Mouse (Mus musculus): Measurements from ENCODE around the gene Glud1.

Gene Glud1

GRCm38 (mm10) chr14:34310234-34310965 lies at the start of gene Glud1, which contains the start of gene Shld2:
Gene Glud1 (plus strand): TSS chr14:34310727.
Gene Shld2 (minus strand): TSS chr14:34310493.
- peak; percentile 69 for DNase-seq (ENCODE audit: low spot score)

DNA sequence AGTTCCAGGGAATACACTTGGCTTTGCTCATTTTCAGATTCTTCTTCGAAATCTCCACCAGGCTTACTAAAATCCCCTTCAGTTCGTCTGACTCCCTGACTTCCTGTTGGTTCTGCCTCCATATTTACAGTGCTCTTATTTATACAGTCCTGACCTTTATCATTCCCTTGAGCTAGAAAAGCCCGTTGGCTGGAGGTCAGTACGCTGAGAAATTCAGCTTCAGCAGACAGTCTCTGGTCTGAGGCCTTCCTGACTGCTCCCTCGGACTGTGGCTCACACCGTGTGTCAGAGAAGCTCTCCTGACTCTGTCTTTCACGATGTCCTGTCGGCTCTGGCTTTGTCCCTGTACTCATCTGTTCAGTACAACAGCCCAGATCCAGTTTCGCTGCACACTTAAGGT lies 42.5 kb upstream of the Glud1 start:
- no peak for DNase-seq (ENCODE audit: low spot score)

DNA sequence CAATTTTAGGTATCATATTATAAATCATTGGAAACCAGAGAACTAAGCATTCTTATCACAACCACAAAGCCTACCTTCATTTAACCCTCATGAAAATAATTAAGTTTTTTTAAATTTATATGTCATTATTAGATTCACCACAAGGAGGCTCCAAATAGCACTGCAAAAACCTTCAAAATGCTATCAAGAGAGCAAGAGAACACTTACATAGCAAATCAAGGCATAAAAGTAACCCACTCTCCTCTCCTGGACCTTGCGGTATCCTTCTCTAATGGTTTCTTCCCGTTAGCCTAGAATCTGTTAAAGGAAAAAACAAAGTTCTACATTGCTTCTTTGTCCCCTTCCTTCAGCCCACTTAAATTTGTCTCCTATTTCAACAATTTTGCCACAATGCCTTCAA lies 37.2 kb upstream of the Glud1 start:
- no peak for DNase-seq (ENCODE audit: low spot score)

- DNase-seq (ENCODE audit: low spot score) = no peak
Observed at GRCm38 (mm10) chr14:34274141-34274540, 36.4 kb upstream of the Glud1 start.

- no peak for DNase-seq (ENCODE audit: low spot score)
Observed at GRCm38 (mm10) chr14:34275225-34275624, 35.3 kb upstream of the Glud1 start.

- DNase-seq (ENCODE audit: low spot score) = no peak
Observed at GRCm38 (mm10) chr14:34279726-34280125, 30.8 kb upstream of the Glud1 start.

- DNase-seq (ENCODE audit: low spot score) = no peak
Observed at GRCm38 (mm10) chr14:34280798-34281197, 29.7 kb upstream of the Glud1 start.

- DNase-seq (ENCODE audit: low spot score) = no peak
Observed at GRCm38 (mm10) chr14:34281736-34282269, 28.7 kb upstream of the Glud1 start.

- no peak for DNase-seq (ENCODE audit: low spot score)
Observed at GRCm38 (mm10) chr14:34288396-34288795, 22.1 kb upstream of the Glud1 start.

DNA sequence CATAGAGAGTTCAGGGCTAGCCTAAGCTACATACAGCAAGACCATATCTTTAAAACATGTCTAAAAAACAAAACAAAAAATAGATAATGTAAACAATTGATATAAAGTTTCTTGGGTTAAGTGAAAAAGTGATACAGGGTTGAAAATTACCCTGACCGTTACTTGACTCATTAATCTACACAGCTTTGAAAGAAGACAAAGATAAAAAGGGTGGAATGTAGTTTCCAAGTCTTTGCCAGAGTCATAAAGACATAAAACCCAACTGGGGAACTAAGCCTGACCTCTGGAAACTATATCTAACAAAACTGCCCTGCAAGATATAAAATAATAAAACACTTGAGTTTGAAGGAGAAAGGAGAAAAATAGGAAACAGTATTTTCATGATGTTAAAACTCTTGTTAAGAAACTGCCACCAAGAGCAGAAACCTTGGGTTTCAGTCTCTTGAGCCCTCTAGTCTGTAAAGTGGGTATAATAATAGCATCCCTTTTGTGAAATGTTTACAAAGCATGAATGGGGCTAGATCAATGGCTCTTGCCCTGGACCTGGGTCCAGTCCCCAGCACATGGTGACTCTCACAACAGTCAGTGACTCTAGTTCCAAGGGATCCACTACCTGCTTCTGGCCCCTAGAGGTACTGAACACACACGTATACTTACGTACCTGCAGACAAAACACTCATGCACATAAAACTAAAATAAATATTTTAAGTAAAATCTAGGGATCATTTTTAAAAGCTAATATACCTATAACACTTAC lies 21.1 kb upstream of the Glud1 start:
- DNase-seq (ENCODE audit: low spot score) = no peak

- DNase-seq (ENCODE audit: low spot score) = no peak
Observed at GRCm38 (mm10) chr14:34290229-34290628, 20.3 kb upstream of the Glud1 start.

DNA sequence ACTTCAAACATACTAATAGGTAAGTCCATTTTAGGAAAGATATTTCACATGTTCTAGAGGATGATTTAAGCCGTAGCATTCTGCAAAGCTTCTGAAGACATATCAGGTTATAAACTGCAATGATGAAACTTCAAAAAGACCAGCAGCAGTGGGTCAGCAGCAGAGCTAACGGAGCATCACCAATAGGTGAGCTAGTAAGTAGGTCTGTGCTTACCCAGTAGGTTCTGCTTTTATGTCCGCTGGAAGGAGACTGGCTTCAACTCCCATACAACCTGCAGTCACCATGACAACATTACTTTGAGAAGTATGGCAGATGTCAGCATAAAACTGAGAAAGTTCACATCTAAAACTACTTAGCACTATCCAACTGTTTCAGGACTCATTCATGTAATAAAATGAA lies 16.9 kb upstream of the Glud1 start:
- DNase-seq (ENCODE audit: low spot score) = no peak

- DNase-seq (ENCODE audit: low spot score) = no peak
Observed at GRCm38 (mm10) chr14:34296350-34296749, 14.2 kb upstream of the Glud1 start.

- DNase-seq (ENCODE audit: low spot score) = no peak
Observed at GRCm38 (mm10) chr14:34297038-34297437, 13.5 kb upstream of the Glud1 start.

GRCm38 (mm10) chr14:34297634-34298033 lies 12.9 kb upstream of the Glud1 start:
- DNase-seq (ENCODE audit: low spot score) = no peak

- no peak for DNase-seq (ENCODE audit: low spot score)
Observed at GRCm38 (mm10) chr14:34298871-34299700, 11.4 kb upstream of the Glud1 start.

GRCm38 (mm10) chr14:34302681-34303242 lies 7.8 kb upstream of the Glud1 start:
- DNase-seq (ENCODE audit: low spot score) = no peak

- DNase-seq (ENCODE audit: low spot score) = no peak
Observed at GRCm38 (mm10) chr14:34303265-34303680, 7.3 kb upstream of the Glud1 start.

GRCm38 (mm10) chr14:34309266-34309665 lies 1.3 kb upstream of the Glud1 start:
- DNase-seq (ENCODE audit: low spot score) = no peak

GRCm38 (mm10) chr14:34309907-34310233 lies 657 bp upstream of the Glud1 start:
- no peak for DNase-seq (ENCODE audit: low spot score)

DNA sequence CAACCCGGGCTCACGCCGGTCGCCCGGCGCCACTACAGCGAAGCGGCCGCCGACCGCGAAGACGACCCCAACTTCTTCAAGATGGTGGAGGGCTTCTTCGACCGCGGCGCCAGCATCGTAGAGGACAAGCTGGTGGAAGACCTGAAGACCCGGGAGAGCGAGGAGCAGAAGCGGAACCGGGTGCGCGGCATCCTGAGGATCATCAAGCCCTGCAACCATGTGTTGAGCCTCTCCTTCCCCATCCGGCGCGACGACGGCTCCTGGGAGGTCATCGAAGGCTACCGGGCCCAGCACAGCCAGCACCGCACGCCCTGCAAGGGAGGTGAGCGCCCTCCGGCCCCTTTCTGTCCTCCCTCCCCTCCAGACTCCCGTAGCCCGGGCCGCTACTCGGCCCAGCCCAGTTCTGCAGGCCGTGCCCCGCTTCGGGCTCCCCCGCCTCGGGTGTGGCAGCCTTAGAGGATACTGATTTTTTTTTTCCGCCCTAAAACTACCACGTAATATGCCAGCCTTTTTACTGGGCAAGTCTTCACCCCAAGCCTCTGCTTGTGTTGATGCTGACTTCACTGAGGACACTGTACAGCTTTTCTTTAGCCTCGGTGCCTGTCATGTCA lies 599 bp downstream of the Glud1 start:
- no peak for DNase-seq (ENCODE audit: low spot score)

DNA sequence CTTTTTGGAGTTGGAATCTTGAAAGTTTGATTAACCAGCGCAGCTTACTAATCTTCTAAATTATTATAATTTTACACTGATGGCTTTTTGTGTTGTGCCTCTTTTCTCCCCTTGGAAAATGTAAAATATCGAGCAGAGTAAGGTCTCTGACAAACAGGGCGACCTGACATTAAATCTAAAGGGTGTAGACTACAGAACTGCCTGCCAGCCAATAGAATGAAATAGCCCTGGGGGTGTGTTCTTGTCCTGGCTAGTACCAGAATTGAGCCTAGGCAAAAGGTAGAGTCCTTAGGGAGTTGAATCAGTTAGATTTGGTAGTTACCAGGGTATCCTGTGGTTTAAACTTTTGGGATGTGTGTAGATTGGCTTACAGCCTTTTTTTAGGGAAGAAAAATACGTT lies 1.2 kb downstream of the Glud1 start:
- DNase-seq (ENCODE audit: low spot score) = no peak

Data from layer of hippocampus, adult 9-10 months (tissue).